Mouse (Mus musculus) heart, embryonic 14.5 days (tissue): Measurements from ENCODE around the gene Vamp9. TPM values are rescaled to one million over a fixed set of nuclear protein-coding genes. Genes with fewer than 3 reads are reported as not detected.
A peak's percentile ranks its signal among the peaks of the same experiment; 100 is the strongest.

Experiments
- ATAC-seq: fragments of 200-750 bp; cut with Nextera tagmentation; 2 replicates; pipeline ENCODE4 v1.8.0; 2017; ENCODE audit warnings: low read depth, moderate TSS enrichment; ENCODE audit not compliant: insufficient number of reproducible peaks, insufficient read depth, low FRiP score
- H3K27ac ChIP-seq, 2 experiments: fragments of 200-500 bp in 1 of 2; fragments of 300-500 bp in 1 of 2; sonication (generic) in 1 of 2; replicated peaks in 1 of 2; 2 replicates each; pipeline ENCODE4 v1.5.1; 2012 to 2014; ENCODE audit warnings: low read depth in 2 of 2, low read length in 2 of 2, control low read depth in 1 of 2, mild to moderate bottlenecking in 1 of 2, mixed read lengths in 1 of 2; ENCODE audit not compliant: control insufficient read depth in 1 of 2, insufficient read depth in 1 of 2
- H3K27me3 ChIP-seq: fragments of 300-500 bp; sonication (generic); 2 replicates; pipeline ENCODE4 v1.6.1; 2014; ENCODE audit warnings: mild to moderate bottlenecking, low read length, control low read depth; ENCODE audit not compliant: control insufficient read depth, insufficient read depth
- H3K36me3 ChIP-seq: fragments of 300-500 bp; sonication (generic); 2 replicates; pipeline ENCODE4 v1.6.1; 2014; ENCODE audit warnings: mild to moderate bottlenecking, control low read depth, low read length, mixed read lengths; ENCODE audit not compliant: control insufficient read depth, insufficient read depth
- H3K4me1 ChIP-seq, 2 experiments: fragments of 200-500 bp in 1 of 2; fragments of 300-500 bp in 1 of 2; sonication (generic) in 1 of 2; 2 replicates each; pipeline ENCODE4 v1.6.1; 2012 to 2014; ENCODE audit warnings: low read length in 2 of 2, control low read depth in 1 of 2, mixed read lengths in 1 of 2; ENCODE audit not compliant: control insufficient read depth in 2 of 2, insufficient read depth in 2 of 2
- H3K4me2 ChIP-seq: fragments of 300-500 bp; sonication (generic); 2 replicates; pipeline ENCODE4 v1.6.1; 2014; ENCODE audit warnings: mild to moderate bottlenecking, low read length
- H3K4me3 ChIP-seq, 2 experiments: fragments of 200-500 bp in 1 of 2; fragments of 300-500 bp in 1 of 2; sonication (generic) in 1 of 2; 2 replicates each; pipeline ENCODE4 v1.5.1; 2012 to 2014; ENCODE audit warnings: low read length in 2 of 2, mild to moderate bottlenecking in 2 of 2, control low read depth in 1 of 2, low read depth in 1 of 2, moderate library complexity in 1 of 2; ENCODE audit not compliant: control insufficient read depth in 1 of 2, insufficient read depth in 1 of 2
- H3K9ac ChIP-seq: fragments of 300-500 bp; sonication (generic); 2 replicates; pipeline ENCODE4 v1.6.1; 2014; ENCODE audit warnings: mild to moderate bottlenecking, low read length
- H3K9me3 ChIP-seq: fragments of 300-500 bp; sonication (generic); 2 replicates; pipeline ENCODE4 v1.6.1; 2016; ENCODE audit warnings: low read length, control low read depth; ENCODE audit not compliant: control insufficient read depth
- WGBS: fragments of 180-500 bp; shearing (Covaris S2); extraction: QIAGEN DNeasy Blood & Tissue Kit; methylation state at CpG from one replicate; pipeline ENCODE4 v1.1.7; 2014; 5-methylcytosine and 5-hydroxymethylcytosine counted together
- polyA plus RNA-seq: library from polyadenylated mRNA; unstranded; fragments of >200 nt; fragmentation: Nextera tagmentation; extraction: Ambion mirVana; gene quantifications from 2 replicates; pipeline ENCODE4 v1.2.1, GENCODE M21; 2014

The Vamp9 gene
- polyA plus RNA-seq, 1 experiment from 2014 or later = 0.96 TPM

- Histone ChIP-seq H3K36me3 (no peaks in the 10 kb centered on the region), H3K4me1 (no peaks in the 10 kb centered on the region), H3K9me3 (no peaks in the 10 kb centered on the region), H3K9ac (no peak overlapping the region), H3K4me2 (peak overlapping the region; percentile 71; the same call in 1 of the 2 replicates), H3K27ac (peak overlapping the region; percentile 32 to 91; a peak in 3 of 4 replicates), H3K4me3 (peak overlapping the region in 1 of 2 experiments; percentile 55; a peak in 1 of 4 replicates), H3K27me3 (no peaks in the 10 kb centered on the region)
- ATAC-seq = no peak
- WGBS = 62% methylated on average over 7 of the region's 7 CpGs
Measured at GRCm38 (mm10) chr5:99905731-99906130, 323 bp upstream of the Vamp9 start.

- H3K9ac ChIP-seq = no peak overlapping the region
- H3K4me1 ChIP-seq = peaks cover 0 to 5% of the 10 kb centered on the region in 2 experiments; a peak in 1 of 4 replicates
- no peak for ATAC-seq
- H3K4me2 ChIP-seq = no peak overlapping the region
- no peak overlapping the region for H3K27ac ChIP-seq
- WGBS = 30% methylated on average over 7 of the region's 7 CpGs
- no peaks in the 10 kb centered on the region for H3K36me3 ChIP-seq
- H3K27me3 ChIP-seq = no peaks in the 10 kb centered on the region
- no peak overlapping the region for H3K4me3 ChIP-seq
- no peaks in the 10 kb centered on the region for H3K9me3 ChIP-seq
Measured at GRCm38 (mm10) chr5:99915494-99915893, 9.4 kb downstream of the Vamp9 start.

- Histone ChIP-seq H3K9ac (no peak overlapping the region), H3K9me3 (no peaks in the 10 kb centered on the region), H3K27ac (no peak overlapping the region), H3K4me1 (no peaks in the 10 kb centered on the region), H3K4me2 (no peak overlapping the region), H3K4me3 (no peak overlapping the region), H3K27me3 (no peaks in the 10 kb centered on the region), H3K36me3 (no peaks in the 10 kb centered on the region)
- no peak for ATAC-seq
- WGBS = 75% methylated on average over 8 of the region's 8 CpGs
Measured at GRCm38 (mm10) chr5:99922033-99922432, 16.0 kb downstream of the Vamp9 start.

- H3K4me2 ChIP-seq = no peak overlapping the region
- H3K9me3 ChIP-seq = no peaks in the 10 kb centered on the region
- WGBS = 48% methylated on average over 4 of the region's 4 CpGs
- no peaks in the 10 kb centered on the region for H3K36me3 ChIP-seq
- no peak overlapping the region for H3K9ac ChIP-seq
- no peak overlapping the region for H3K4me3 ChIP-seq
- no peaks in the 10 kb centered on the region for H3K27me3 ChIP-seq
- no peak overlapping the region for H3K27ac ChIP-seq
- H3K4me1 ChIP-seq = no peaks in the 10 kb centered on the region
- no peak for ATAC-seq
Measured at GRCm38 (mm10) chr5:99927951-99928350, 21.9 kb downstream of the Vamp9 start.

GRCm38 (mm10) chr5:99931910-99932309, 25.9 kb downstream of the Vamp9 start:
- WGBS = 82% methylated on average over 6 of the region's 6 CpGs
- Histone ChIP-seq H3K9ac (no peak overlapping the region), H3K27ac (no peak overlapping the region), H3K4me3 (no peak overlapping the region), H3K4me1 (no peaks in the 10 kb centered on the region), H3K4me2 (no peak overlapping the region), H3K9me3 (no peaks in the 10 kb centered on the region), H3K27me3 (no peaks in the 10 kb centered on the region), H3K36me3 (no peaks in the 10 kb centered on the region)
- ATAC-seq = no peak

GRCm38 (mm10) chr5:99939440-99939839, 33.4 kb downstream of the Vamp9 start:
- Histone ChIP-seq H3K4me3 (no peak overlapping the region), H3K36me3 (no peaks in the 10 kb centered on the region), H3K9me3 (peaks cover 3% of the 10 kb centered on the region), H3K9ac (no peak overlapping the region), H3K4me1 (no peaks in the 10 kb centered on the region), H3K27ac (no peak overlapping the region), H3K27me3 (no peaks in the 10 kb centered on the region), H3K4me2 (no peak overlapping the region)
- WGBS = 79% methylated on average over 3 of the region's 3 CpGs
- no peak for ATAC-seq

- no peak for ATAC-seq
- no peaks in the 10 kb centered on the region for H3K27me3 ChIP-seq
- H3K9ac ChIP-seq = no peak overlapping the region
- WGBS = 76% methylated on average over 10 of the region's 10 CpGs
- H3K36me3 ChIP-seq = no peaks in the 10 kb centered on the region
- no peak overlapping the region for H3K4me2 ChIP-seq
- H3K9me3 ChIP-seq = peaks cover 15% of the 10 kb centered on the region
- H3K4me1 ChIP-seq = no peaks in the 10 kb centered on the region
- no peak overlapping the region for H3K27ac ChIP-seq
- H3K4me3 ChIP-seq = no peak overlapping the region
Measured at GRCm38 (mm10) chr5:99941273-99941672, 35.2 kb downstream of the Vamp9 start.

GRCm38 (mm10) chr5:99941776-99942502, 35.9 kb downstream of the Vamp9 start:
- no peak for ATAC-seq

More at GRCm38 (mm10) chr5:99941776-99942502, 35.9 kb downstream of the Vamp9 start:
- Histone ChIP-seq H3K4me1 (no peaks in the 10 kb centered on the region), H3K36me3 (no peaks in the 10 kb centered on the region), H3K4me3 (no peak overlapping the region), H3K4me2 (no peak overlapping the region), H3K9ac (no peak overlapping the region), H3K27me3 (no peaks in the 10 kb centered on the region), H3K27ac (no peak overlapping the region), H3K9me3 (peaks cover 15% of the 10 kb centered on the region)
- WGBS = 62% methylated on average over 10 of the region's 10 CpGs
